Mouse (Mus musculus) heart, adult 2 months (tissue): ENCODE results near the gene Ndufa5.

Experiments used
- CTCF ChIP-seq: fragments of 200-600 bp; IDR thresholded peaks from 2 replicates; pipeline ENCODE4 v1.8.1; 2022; ENCODE audit warnings: antibody characterized with exemption, mild to moderate bottlenecking, moderate library complexity
- EP300 ChIP-seq: fragments of 200-500 bp; IDR thresholded peaks from 2 replicates; pipeline ENCODE4 v1.6.1; 2011; ENCODE audit warnings: low read depth, low read length, control low read depth; ENCODE audit not compliant: insufficient read depth
- POLR2A ChIP-seq: fragments of 200-500 bp; IDR thresholded peaks from 2 replicates; pipeline ENCODE4 v1.6.1; 2011; ENCODE audit warnings: mild to moderate bottlenecking, low read depth, low read length, control low read depth; ENCODE audit not compliant: insufficient read depth

- TF ChIP-seq EP300, result no peak
- no peak for TF ChIP-seq POLR2A
- no peak for TF ChIP-seq CTCF
These were observed 57.7 kb downstream of the Ndufa5 start for GRCm38 (mm10) chr6:24470135-24470534.
